Mouse (Mus musculus) olfactory bulb, adult 2 months (tissue): ENCODE results near the gene Gm14085. TPM values are rescaled to one million over a fixed set of nuclear protein-coding genes. Genes with fewer than 3 reads are reported as not detected.
A peak's percentile ranks its signal among the peaks of the same experiment; 100 is the strongest.

Experiments used
- H3K27ac ChIP-seq: fragments of 200-500 bp; 2 replicates; pipeline ENCODE4 v1.5.1; 2012; ENCODE audit warnings: low read depth, low read length; ENCODE audit not compliant: insufficient read depth
- H3K4me1 ChIP-seq: fragments of 200-500 bp; 2 replicates; pipeline ENCODE4 v1.6.1; 2012; ENCODE audit warnings: low read length; ENCODE audit not compliant: control insufficient read depth, insufficient read depth
- H3K4me3 ChIP-seq: fragments of 200-500 bp; 2 replicates; pipeline ENCODE4 v1.5.1; 2012; ENCODE audit warnings: mild to moderate bottlenecking, low read depth, low read length, moderate library complexity; ENCODE audit not compliant: insufficient read depth
- CTCF ChIP-seq: fragments of 200-500 bp; IDR thresholded peaks from 2 replicates; pipeline ENCODE4 v1.5.1; 2012; ENCODE audit warnings: low read depth, mild to moderate bottlenecking, low read length, moderate library complexity; ENCODE audit not compliant: insufficient read depth
- POLR2A ChIP-seq: fragments of 200-500 bp; IDR thresholded peaks from 2 replicates; pipeline ENCODE4 v1.6.1; 2012; ENCODE audit warnings: mild to moderate bottlenecking, low read depth, low read length, moderate library complexity; ENCODE audit not compliant: insufficient read depth
- WGBS: fragments of 180-500 bp; shearing (Covaris S2); methylation state at CpG from one replicate; pipeline ENCODE4 v1.1.7; 2018; 5-methylcytosine and 5-hydroxymethylcytosine counted together
- polyA plus RNA-seq: library from polyadenylated mRNA; stranded (reverse); fragments of >200 nt; gene quantifications from 2 replicates; pipeline ENCODE4 v1.2.4, GENCODE M21; 2012; ENCODE audit warnings: low replicate concordance; ENCODE audit not compliant: missing spikeins, insufficient read depth, insufficient read length

The Gm14085 gene
- polyA plus RNA-seq, 1 experiment: not detected

GRCm38 (mm10) chr2:122533378-122533777, 48.6 kb downstream of the Gm14085 start:
- 88% methylated on average over 2 of the region's 2 CpGs for WGBS
- TF ChIP-seq POLR2A (no peak), CTCF (no peak)
- H3K4me3 ChIP-seq: no peak overlapping the region

GRCm38 (mm10) chr2:122534671-122535070, 49.9 kb downstream of the Gm14085 start:
- Histone ChIP-seq H3K4me3 (no peak overlapping the region), H3K4me1 (no peaks in the 10 kb centered on the region), H3K27ac (no peak overlapping the region)
- TF ChIP-seq POLR2A (no peak), CTCF (no peak)
- WGBS: 90% methylated on average over 2 of the region's 2 CpGs

More at GRCm38 (mm10) chr2:122533378-122533777, 48.6 kb downstream of the Gm14085 start:
- Histone ChIP-seq H3K27ac (no peak overlapping the region), H3K4me1 (no peaks in the 10 kb centered on the region)

- whole genome bisulfite sequencing: 10% methylated on average over 2 of the region's 2 CpGs
- H3K4me3 ChIP-seq: no peak overlapping the region
- TF ChIP-seq CTCF (0 out of 2 replicates have a peak, but pooled peaks have one; percentile 31), POLR2A (no peak)
- H3K27ac ChIP-seq: no peak overlapping the region
- no peaks in the 10 kb centered on the region for H3K4me1 ChIP-seq
Observed at GRCm38 (mm10) chr2:122558317-122558716, 73.6 kb downstream of the Gm14085 start.

- H3K27ac ChIP-seq: no peak overlapping the region
- H3K4me3 ChIP-seq: no peak overlapping the region
- no peaks in the 10 kb centered on the region for H3K4me1 ChIP-seq
- no peak for TF ChIP-seq CTCF
- TF ChIP-seq POLR2A: no peak
- WGBS: 92% methylated on average over 5 of the region's 5 CpGs
Observed at GRCm38 (mm10) chr2:122561221-122561620, 76.5 kb downstream of the Gm14085 start.

GRCm38 (mm10) chr2:122562251-122562650, 77.5 kb downstream of the Gm14085 start:
- Histone ChIP-seq H3K27ac (no peak overlapping the region), H3K4me1 (no peaks in the 10 kb centered on the region), H3K4me3 (no peak overlapping the region)
- TF ChIP-seq POLR2A (no peak), CTCF (no peak)
- 100% methylated on average over 1 of the region's 1 CpGs for WGBS

- TF ChIP-seq CTCF: no peak
- Histone ChIP-seq H3K4me1 (no peaks in the 10 kb centered on the region), H3K27ac (no peak overlapping the region), H3K4me3 (no peak overlapping the region)
- 6% methylated on average over 3 of the region's 3 CpGs for WGBS
Observed at GRCm38 (mm10) chr2:122569439-122569838, 84.7 kb downstream of the Gm14085 start.

- peaks cover under 1% of the 10 kb centered on the region for H3K4me1 ChIP-seq
- H3K27ac ChIP-seq: no peak overlapping the region
- no peak for TF ChIP-seq CTCF
- no peak for TF ChIP-seq POLR2A
- H3K4me3 ChIP-seq: no peak overlapping the region
- 88% methylated on average over 4 of the region's 4 CpGs for WGBS
Observed at GRCm38 (mm10) chr2:122570430-122570829, 85.7 kb downstream of the Gm14085 start.

- TF ChIP-seq POLR2A: no peak
- no peak for TF ChIP-seq CTCF
- H3K4me3 ChIP-seq: no peak overlapping the region
- H3K4me1 ChIP-seq: peaks cover 3% of the 10 kb centered on the region
- 73% methylated on average over 4 of the region's 4 CpGs for WGBS
- no peak overlapping the region for H3K27ac ChIP-seq
Observed at GRCm38 (mm10) chr2:122571326-122571725, 86.6 kb downstream of the Gm14085 start.

- no peak for TF ChIP-seq POLR2A
- TF ChIP-seq CTCF: no peak
- H3K4me3 ChIP-seq: no peak overlapping the region
- WGBS: 55% methylated on average over 1 of the region's 1 CpGs
- H3K4me1 ChIP-seq: peaks cover 3% of the 10 kb centered on the region
- no peak overlapping the region for H3K27ac ChIP-seq
Observed at GRCm38 (mm10) chr2:122572438-122572837, 87.7 kb downstream of the Gm14085 start.

- TF ChIP-seq POLR2A (no peak), CTCF (no peak)
- WGBS: 58% methylated on average over 11 of the region's 11 CpGs
- Histone ChIP-seq H3K4me1 (peaks cover 3% of the 10 kb centered on the region), H3K27ac (no peak overlapping the region), H3K4me3 (no peak overlapping the region)
Observed at GRCm38 (mm10) chr2:122575470-122575869, 90.7 kb downstream of the Gm14085 start.
